Mouse (Mus musculus): ENCODE results near the gene Cep85l. TPM values are rescaled to one million over a fixed set of nuclear protein-coding genes. Genes with fewer than 3 reads are reported as not detected.

Cep85l gene
- total and polyA plus RNA-seq, 3 experiments, result 4.3 to 16.5 (median 16.2) TPM

DNA sequence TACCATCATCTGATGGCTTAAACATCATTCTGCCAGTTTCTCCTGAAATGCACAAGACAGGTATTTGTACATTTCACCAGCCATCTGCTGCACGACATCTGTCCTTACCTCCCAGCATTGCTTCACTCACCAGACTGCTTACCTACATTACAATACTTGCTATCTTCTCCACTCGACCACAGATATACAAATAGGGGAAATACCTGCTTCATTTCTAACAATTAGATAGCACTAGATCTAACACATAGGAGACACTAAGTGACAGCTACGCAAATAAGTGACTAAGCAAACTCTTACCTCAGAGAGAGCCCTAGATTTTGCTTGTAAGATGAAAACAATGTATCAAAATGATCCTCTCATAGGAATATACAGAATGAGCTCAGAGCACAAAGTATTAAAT is 26.1 kb downstream of the Cep85l start:
- Histone ChIP-seq H3K9ac (ENCODE audit: low read depth, low read length) (no peak overlapping the region), H3K27me3 (ENCODE audit: control insufficient read depth, insufficient read depth, low read length) (no peaks in the 10 kb centered on the region), H3K4me3 (no peak overlapping the region), H3K4me1 (ENCODE audit: control insufficient read depth, insufficient read depth, low read length) (peaks cover 10% of the 10 kb centered on the region), H3K79me2 (replicated peaks; ENCODE audit: control insufficient read depth, insufficient read depth, low read length) (peaks cover 5% of the 10 kb centered on the region), H3K27ac (no peak overlapping the region), H3K36me3 (ENCODE audit: control insufficient read depth, insufficient read depth, low read length) (peaks cover 39% of the 10 kb centered on the region)
- no peak for DNase-seq
- TF ChIP-seq CTCF (IDR thresholded peaks at IDR 0.05) (no peak), EP300 (IDR thresholded peaks at IDR 0.05; ENCODE audit: insufficient read depth, low read depth, low read length) (no peak), POLR2A (IDR thresholded peaks at IDR 0.05; ENCODE audit: insufficient read depth, low read depth, low read length) (no peak)
- intact Hi-C loops (cut with DNase I), result no loop called here
- WGBS, result 68% methylated on average over 3 of the region's 3 CpGs

DNA sequence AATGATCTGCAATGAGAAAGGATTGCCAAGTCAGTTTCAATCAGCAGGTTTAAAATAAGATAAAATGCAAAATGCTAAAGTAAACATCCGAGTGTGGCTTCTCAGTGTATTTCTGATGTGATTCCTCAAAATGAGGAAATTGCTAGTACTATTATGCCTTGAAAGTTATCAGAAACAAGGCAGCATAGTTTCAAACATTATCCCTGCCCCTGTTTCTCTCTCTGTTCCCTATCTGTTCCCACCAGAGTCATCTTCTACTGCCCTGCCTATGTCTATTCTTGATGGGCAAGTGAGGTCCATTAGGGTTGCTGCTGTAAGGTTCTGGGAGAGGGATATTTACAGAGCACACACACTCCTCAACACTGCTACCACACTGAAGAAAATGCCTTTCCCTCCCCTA is 30.5 kb downstream of the Cep85l start:
- intact Hi-C loops (cut with DNase I), result loop anchor here (2.0 to 10.0 kb wide), 2 partner anchors 86 to 256 kb away; no protein-coding TSS in a partner anchor
- peaks cover 3% of the 10 kb centered on the region for H3K79me2 ChIP-seq (replicated peaks; ENCODE audit: control insufficient read depth, insufficient read depth, low read length)
- TF ChIP-seq EP300 (IDR thresholded peaks at IDR 0.05; ENCODE audit: insufficient read depth, low read depth, low read length) (no peak), CTCF (IDR thresholded peaks at IDR 0.05) (no peak), POLR2A (IDR thresholded peaks at IDR 0.05; ENCODE audit: insufficient read depth, low read depth, low read length) (no peak)
- 83% methylated on average over 1 of the region's 1 CpGs for WGBS
- no peak for DNase-seq
- no peak overlapping the region for H3K4me3 ChIP-seq
- peaks cover 13% of the 10 kb centered on the region for H3K4me1 ChIP-seq (ENCODE audit: control insufficient read depth, insufficient read depth, low read length)
- H3K36me3 ChIP-seq (ENCODE audit: control insufficient read depth, insufficient read depth, low read length), result peaks cover 46% of the 10 kb centered on the region
- H3K27ac ChIP-seq, result no peak overlapping the region; the same call in 1 of the 2 replicates
- H3K27me3 ChIP-seq (ENCODE audit: control insufficient read depth, insufficient read depth, low read length), result no peaks in the 10 kb centered on the region
- no peak overlapping the region; the same call in 1 of the 2 replicates for H3K9ac ChIP-seq (ENCODE audit: low read depth, low read length)

DNA sequence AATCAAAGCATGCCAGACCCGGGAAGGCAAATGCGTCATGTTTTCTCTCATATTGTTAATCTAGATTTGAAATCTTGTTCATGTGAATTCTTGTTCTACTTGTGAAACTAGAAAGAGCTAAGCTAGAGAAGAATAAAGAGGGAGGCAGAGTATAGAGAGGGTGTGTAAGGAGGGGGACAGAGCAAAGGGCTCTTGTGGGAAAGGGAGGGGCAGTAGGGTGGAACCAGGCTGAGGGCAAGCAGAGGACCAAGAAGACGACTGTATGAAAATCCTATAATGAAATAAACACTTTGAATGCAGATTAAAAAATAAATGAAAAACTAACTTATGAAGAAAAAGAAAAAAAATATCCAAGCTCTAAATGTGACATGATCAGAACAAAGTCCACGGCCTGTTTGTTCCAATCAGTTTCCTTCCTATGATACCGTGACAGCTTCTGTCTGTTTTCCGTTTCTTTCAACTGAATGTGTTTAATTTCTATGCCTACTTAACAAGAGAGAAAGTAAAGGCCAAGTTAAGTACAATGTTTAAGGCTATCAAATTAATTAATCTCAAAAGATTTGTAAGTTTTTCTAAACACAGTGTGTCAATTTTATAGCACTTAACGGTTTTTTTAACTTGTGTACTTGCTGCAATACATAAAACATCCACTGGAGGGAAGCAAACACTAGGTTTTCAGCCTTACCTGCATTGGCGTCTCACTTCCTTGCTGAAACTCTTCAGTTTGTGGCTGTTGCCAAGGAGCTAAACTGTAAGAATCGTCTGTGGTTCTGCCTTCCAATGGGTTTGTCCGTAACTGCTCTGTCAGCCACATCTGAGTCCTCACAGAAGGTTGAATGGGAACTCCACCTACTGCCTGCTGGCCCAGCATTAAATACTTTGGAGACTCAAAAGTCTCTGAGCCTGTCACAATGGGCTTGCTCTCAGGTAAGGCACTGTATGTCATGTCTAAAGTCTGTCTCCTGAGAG is 31.7 kb downstream of the Cep85l start:
- Histone ChIP-seq H3K36me3 (ENCODE audit: control insufficient read depth, insufficient read depth, low read length) (peaks cover 50% of the 10 kb centered on the region), H3K27me3 (ENCODE audit: control insufficient read depth, insufficient read depth, low read length) (no peaks in the 10 kb centered on the region), H3K4me1 (ENCODE audit: control insufficient read depth, insufficient read depth, low read length) (peaks cover 11% of the 10 kb centered on the region), H3K27ac (peak overlapping the region; percentile 32), H3K9ac (ENCODE audit: low read depth, low read length) (no peak overlapping the region), H3K79me2 (replicated peaks; ENCODE audit: control insufficient read depth, insufficient read depth, low read length) (peaks cover 3% of the 10 kb centered on the region), H3K4me3 (no peak overlapping the region)
- WGBS, result 27% methylated on average over 10 of the region's 10 CpGs
- intact Hi-C loops (cut with DNase I), result loop anchor here (1.0 to 10.0 kb wide), 7 partner anchors 31 to 257 kb away; partner anchors contain the start of gene Cep85l
- peak; percentile 97 for TF ChIP-seq CTCF (IDR thresholded peaks at IDR 0.05)
- TF ChIP-seq POLR2A (IDR thresholded peaks at IDR 0.05; ENCODE audit: insufficient read depth, low read depth, low read length), result 0 out of 2 replicates have a peak, but pooled peaks have one; percentile 10
- 0 out of 2 replicates have a peak, but pooled peaks have one; percentile 45 for TF ChIP-seq EP300 (IDR thresholded peaks at IDR 0.05; ENCODE audit: insufficient read depth, low read depth, low read length)
- peak; percentile 43 to 56 for DNase-seq

DNA sequence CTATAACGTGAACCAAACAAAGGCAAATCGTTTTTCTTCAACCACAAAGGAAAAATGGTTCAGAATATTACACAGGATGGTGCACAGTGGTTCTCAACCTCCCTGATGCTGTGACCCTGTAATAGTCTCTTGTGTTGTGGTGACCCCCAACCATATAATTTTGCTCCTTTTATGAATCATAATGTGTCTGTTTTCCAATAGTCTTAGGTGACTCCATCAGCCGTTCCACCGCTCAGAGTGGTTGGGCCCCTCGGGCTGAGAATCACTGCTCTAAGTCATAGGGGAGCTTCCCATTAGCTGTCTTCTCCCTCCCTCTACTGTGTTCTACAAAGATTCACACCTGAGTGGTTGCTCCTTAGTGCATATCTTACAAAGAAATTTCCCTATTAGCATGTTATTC is 32.8 kb downstream of the Cep85l start:
- no peak overlapping the region for H3K4me3 ChIP-seq
- WGBS, result 57% methylated on average over 5 of the region's 5 CpGs
- H3K9ac ChIP-seq (ENCODE audit: low read depth, low read length), result no peak overlapping the region
- H3K36me3 ChIP-seq (ENCODE audit: control insufficient read depth, insufficient read depth, low read length), result peaks cover 53% of the 10 kb centered on the region
- intact Hi-C loops (cut with DNase I), result loop anchor here (10.0 kb wide), 1 partner anchor 258 kb away; no protein-coding TSS in a partner anchor
- no peaks in the 10 kb centered on the region for H3K27me3 ChIP-seq (ENCODE audit: control insufficient read depth, insufficient read depth, low read length)
- H3K79me2 ChIP-seq (replicated peaks; ENCODE audit: control insufficient read depth, insufficient read depth, low read length), result peaks cover 2% of the 10 kb centered on the region; the same call in 1 of the 2 replicates
- H3K27ac ChIP-seq, result peak overlapping the region; percentile 27
- TF ChIP-seq EP300 (IDR thresholded peaks at IDR 0.05; ENCODE audit: insufficient read depth, low read depth, low read length), result peak; percentile 89; the same call in 1 of the 2 replicates
- TF ChIP-seq CTCF (IDR thresholded peaks at IDR 0.05), result no peak
- TF ChIP-seq POLR2A (IDR thresholded peaks at IDR 0.05; ENCODE audit: insufficient read depth, low read depth, low read length), result peak; percentile 83
- H3K4me1 ChIP-seq (ENCODE audit: control insufficient read depth, insufficient read depth, low read length), result peaks cover 11% of the 10 kb centered on the region
- no peak for DNase-seq

DNA sequence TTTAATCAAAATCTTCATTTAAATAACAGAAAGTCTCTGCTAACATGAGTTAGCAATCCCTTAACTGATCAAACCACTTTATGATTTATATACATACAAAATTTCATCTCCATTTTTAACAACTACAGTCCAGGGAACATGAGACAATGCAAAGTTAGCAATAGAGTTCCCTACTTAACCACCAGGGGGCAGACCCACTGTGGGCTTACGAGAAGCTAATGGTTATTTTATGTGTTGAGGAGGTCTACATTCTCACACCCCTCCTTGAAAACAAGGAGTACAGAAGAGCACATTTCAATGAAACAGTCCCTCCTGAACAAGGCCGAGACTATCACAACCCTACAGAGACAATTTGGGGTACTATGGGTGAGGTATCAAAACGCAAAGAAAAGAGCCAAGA is 33.2 kb downstream of the Cep85l start:
- H3K36me3 ChIP-seq (ENCODE audit: control insufficient read depth, insufficient read depth, low read length), result peaks cover 50% of the 10 kb centered on the region
- peaks cover 11% of the 10 kb centered on the region for H3K4me1 ChIP-seq (ENCODE audit: control insufficient read depth, insufficient read depth, low read length)
- no peak overlapping the region for H3K9ac ChIP-seq (ENCODE audit: low read depth, low read length)
- peak in 1 of 2 experiments; percentile 60 for DNase-seq
- peak overlapping the region; percentile 27 for H3K27ac ChIP-seq
- H3K4me3 ChIP-seq, result no peak overlapping the region
- H3K27me3 ChIP-seq (ENCODE audit: control insufficient read depth, insufficient read depth, low read length), result no peaks in the 10 kb centered on the region
- intact Hi-C loops (cut with DNase I), result loop anchor here (10.0 kb wide), 1 partner anchor 258 kb away; no protein-coding TSS in a partner anchor
- 34% methylated on average over 3 of the region's 3 CpGs for WGBS
- TF ChIP-seq CTCF (IDR thresholded peaks at IDR 0.05), result peak; percentile 99
- no peak for TF ChIP-seq EP300 (IDR thresholded peaks at IDR 0.05; ENCODE audit: insufficient read depth, low read depth, low read length)
- H3K79me2 ChIP-seq (replicated peaks; ENCODE audit: control insufficient read depth, insufficient read depth, low read length), result peaks cover 2% of the 10 kb centered on the region; the same call in 1 of the 2 replicates

All from heart, adult 2 months (tissue).